Mouse (Mus musculus) heart, adult 2 months (tissue): ENCODE results near the gene Madcam1. TPM values are rescaled to one million over a fixed set of nuclear protein-coding genes. Genes with fewer than 3 reads are reported as not detected.
A peak's percentile ranks its signal among the peaks of the same experiment; 100 is the strongest.
"Not testable (repeated sequence)": the region's sequence is repeated elsewhere in the genome, so short reads cannot be mapped to it uniquely, and the experiment has no call there.

Experiments
- DNase-seq, 2 experiments: peaks; one replicate each; pipeline ENCODE4 v3.0.0; 2021
- H3K27ac ChIP-seq: fragments of 200-600 bp; 2 replicates; pipeline ENCODE4 v1.8.1; 2022
- H3K27me3 ChIP-seq: fragments of 200-500 bp; 2 replicates; pipeline ENCODE4 v1.6.1; 2012; ENCODE audit warnings: mild to moderate bottlenecking, low read length, inconsistent platforms, mixed read lengths; ENCODE audit not compliant: control insufficient read depth, insufficient read depth
- H3K36me3 ChIP-seq: fragments of 200-500 bp; 2 replicates; pipeline ENCODE4 v1.6.1; 2012; ENCODE audit warnings: low read length, inconsistent platforms; ENCODE audit not compliant: control insufficient read depth, insufficient read depth
- H3K4me1 ChIP-seq: fragments of 200-500 bp; 2 replicates; pipeline ENCODE4 v1.6.1; 2011; ENCODE audit warnings: low read length; ENCODE audit not compliant: control insufficient read depth, insufficient read depth
- H3K4me3 ChIP-seq: fragments of 200-600 bp; 2 replicates; pipeline ENCODE4 v1.8.1; 2022
- H3K79me2 ChIP-seq: fragments of 200-500 bp; replicated peaks from 2 replicates; pipeline ENCODE4 v1.6.1; 2012; ENCODE audit warnings: mild to moderate bottlenecking, inconsistent platforms, low read length, moderate library complexity, mixed read lengths; ENCODE audit not compliant: control insufficient read depth, insufficient read depth
- H3K9ac ChIP-seq: fragments of 200-500 bp; 2 replicates; pipeline ENCODE4 v1.6.1; 2012; ENCODE audit warnings: low read depth, mild to moderate bottlenecking, control low read depth, inconsistent platforms, low read length, mixed read lengths
- CTCF ChIP-seq: fragments of 200-600 bp; IDR thresholded peaks from 2 replicates; pipeline ENCODE4 v1.8.1; 2022; ENCODE audit warnings: antibody characterized with exemption, mild to moderate bottlenecking, moderate library complexity
- EP300 ChIP-seq: fragments of 200-500 bp; IDR thresholded peaks from 2 replicates; pipeline ENCODE4 v1.6.1; 2011; ENCODE audit warnings: low read depth, low read length, control low read depth; ENCODE audit not compliant: insufficient read depth
- POLR2A ChIP-seq: fragments of 200-500 bp; IDR thresholded peaks from 2 replicates; pipeline ENCODE4 v1.6.1; 2011; ENCODE audit warnings: mild to moderate bottlenecking, low read depth, low read length, control low read depth; ENCODE audit not compliant: insufficient read depth
- WGBS: fragments of 180-500 bp; shearing (Covaris S2); methylation state at CpG from one replicate; pipeline ENCODE4 v1.1.7; 2018; 5-methylcytosine and 5-hydroxymethylcytosine counted together
- intact Hi-C: fragments of 180-260 bp; cut with DNase I; formaldehyde crosslinking; loops from one replicate; pipeline ENCODE4 v1.15.1; 2025
- polyA plus RNA-seq: library from polyadenylated mRNA; depleted of rRNA; stranded (reverse); fragments of >200 nt; gene quantifications from 2 replicates; pipeline ENCODE4 v1.2.3, GENCODE M21; 2012
- total RNA-seq, 2 experiments: library from RNA; stranded (reverse); gene quantifications; 2 replicates each; pipeline ENCODE4 v1.2.3; 2021

Gene Madcam1
- total and polyA plus RNA-seq, 3 experiments: not detected

DNA sequence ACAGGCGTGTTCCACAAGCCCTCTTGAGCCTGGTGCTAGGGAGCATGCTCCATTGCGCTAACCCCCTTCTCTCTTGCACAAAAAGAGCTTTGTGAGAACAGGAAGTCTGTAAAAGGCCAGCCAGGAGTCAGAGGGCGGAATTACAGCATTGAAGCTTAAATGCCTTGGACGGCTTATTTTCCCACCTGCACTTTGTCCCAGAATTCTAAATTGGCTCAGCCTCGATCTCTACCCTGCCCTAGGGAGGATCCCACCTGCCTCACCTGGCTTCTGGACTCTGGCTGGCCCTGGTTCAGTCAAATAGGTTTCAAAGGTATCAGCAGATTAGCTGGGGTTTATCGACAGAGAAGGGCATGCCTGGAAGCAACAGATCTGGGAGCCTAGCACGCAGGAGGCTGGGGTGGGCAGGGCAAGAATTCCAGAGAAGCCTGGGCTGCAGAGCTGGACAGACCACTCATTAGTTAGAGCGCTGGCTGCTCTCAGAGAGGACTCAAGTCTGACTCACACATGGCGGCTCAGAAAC lies 31.8 kb downstream of the Madcam1 start:
- no peaks in the 10 kb centered on the region for H3K27me3 ChIP-seq
- no peaks in the 10 kb centered on the region for H3K79me2 ChIP-seq
- peak in 1 of 2 experiments; percentile 60 for DNase-seq
- no peaks in the 10 kb centered on the region for H3K36me3 ChIP-seq
- H3K4me1 ChIP-seq: peaks cover 15% of the 10 kb centered on the region
- no peak for TF ChIP-seq POLR2A
- no peak for TF ChIP-seq EP300
- TF ChIP-seq CTCF: no peak
- intact Hi-C loops: no loop called here
- 24% methylated on average over 9 of the region's 9 CpGs for WGBS
- peak overlapping the region; percentile 85 for H3K27ac ChIP-seq
- H3K9ac ChIP-seq: no peak overlapping the region
- no peak overlapping the region for H3K4me3 ChIP-seq

DNA sequence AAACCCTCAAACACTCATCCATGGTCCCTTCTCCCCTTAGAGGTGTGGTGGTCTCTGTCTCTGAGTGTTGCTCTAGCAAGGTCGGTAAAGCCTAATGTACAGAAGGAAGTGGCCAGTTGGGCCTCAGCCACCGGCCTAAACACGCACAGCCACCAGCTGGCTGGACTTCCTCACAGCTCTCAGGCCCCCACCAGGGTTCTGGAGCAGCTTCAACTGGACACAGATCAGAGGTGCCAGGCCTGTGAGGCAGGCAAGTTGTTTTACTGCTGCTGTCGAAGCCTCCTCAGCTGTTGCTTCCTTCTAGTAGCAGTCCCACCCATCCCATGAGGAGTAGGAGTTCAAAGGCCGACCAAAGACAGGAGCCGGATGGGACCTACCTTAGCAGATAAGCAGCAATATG lies 33.6 kb downstream of the Madcam1 start:
- Histone ChIP-seq H3K79me2 (no peaks in the 10 kb centered on the region), H3K4me3 (no peak overlapping the region), H3K36me3 (no peaks in the 10 kb centered on the region), H3K9ac (no peak overlapping the region), H3K27me3 (no peaks in the 10 kb centered on the region), H3K27ac (peak overlapping the region; percentile 85), H3K4me1 (peaks cover 17% of the 10 kb centered on the region)
- WGBS: 31% methylated on average over 6 of the region's 6 CpGs
- no peak for DNase-seq
- intact Hi-C loops: no loop called here
- TF ChIP-seq POLR2A: no peak
- no peak for TF ChIP-seq CTCF
- no peak for TF ChIP-seq EP300

DNA sequence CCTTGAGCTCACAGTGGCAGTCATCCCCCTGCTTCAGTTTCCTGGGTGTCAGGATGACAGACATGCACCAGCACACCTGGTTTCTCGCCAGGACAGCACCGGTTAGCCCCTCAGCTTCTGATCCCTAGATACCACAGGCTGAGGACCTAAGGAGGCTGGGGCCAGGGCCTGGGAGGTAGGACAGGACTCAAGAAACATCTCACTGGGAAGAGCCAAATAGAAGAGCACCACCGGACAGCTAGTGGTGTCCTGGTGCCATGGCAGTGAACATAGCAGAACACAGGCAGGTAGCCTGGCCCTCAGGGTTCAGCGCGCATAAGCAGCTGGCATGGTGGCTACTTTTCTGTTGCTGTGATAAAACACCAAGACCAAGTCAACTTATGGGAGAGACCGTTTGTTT lies 34.1 kb downstream of the Madcam1 start:
- H3K27me3 ChIP-seq: no peaks in the 10 kb centered on the region
- DNase-seq: peak in 1 of 2 experiments; percentile 3
- no peak overlapping the region for H3K27ac ChIP-seq
- no peak for TF ChIP-seq CTCF
- TF ChIP-seq POLR2A: no peak
- TF ChIP-seq EP300: no peak
- H3K4me1 ChIP-seq: peaks cover 17% of the 10 kb centered on the region
- H3K36me3 ChIP-seq: no peaks in the 10 kb centered on the region
- intact Hi-C loops: no loop called here
- WGBS: 89% methylated on average over 6 of the region's 6 CpGs
- no peaks in the 10 kb centered on the region for H3K79me2 ChIP-seq
- H3K9ac ChIP-seq: no peak overlapping the region
- H3K4me3 ChIP-seq: no peak overlapping the region

DNA sequence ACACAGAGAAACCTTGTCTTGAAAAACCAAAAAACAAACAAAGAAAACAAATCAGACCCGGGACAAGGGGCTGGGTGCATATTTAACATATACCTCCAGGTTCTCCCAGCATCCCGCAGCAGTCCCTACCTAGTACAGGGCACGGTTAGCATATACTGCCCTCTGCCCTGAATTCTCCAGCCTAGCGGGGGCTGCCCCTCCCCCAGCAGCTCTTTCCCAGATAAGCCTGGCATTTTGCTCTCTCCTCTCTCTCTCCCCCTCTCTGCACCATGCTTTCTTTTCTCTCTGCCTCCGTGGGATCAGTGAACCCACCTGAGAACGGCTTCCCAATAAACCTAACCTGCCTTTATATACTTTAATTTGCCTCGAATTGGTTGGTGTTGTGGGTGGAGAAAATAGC lies 36.3 kb downstream of the Madcam1 start:
- H3K4me1 ChIP-seq: peaks cover 23% of the 10 kb centered on the region
- no peak overlapping the region for H3K9ac ChIP-seq
- no peaks in the 10 kb centered on the region for H3K27me3 ChIP-seq
- peaks cover 6% of the 10 kb centered on the region; the same call in 1 of the 2 replicates for H3K79me2 ChIP-seq
- H3K36me3 ChIP-seq: no peaks in the 10 kb centered on the region
- 34% methylated on average over 7 of the region's 7 CpGs for WGBS
- peak overlapping the region; percentile 83 for H3K27ac ChIP-seq
- peak in 1 of 2 experiments; percentile 39 for DNase-seq
- TF ChIP-seq CTCF (no peak), POLR2A (no peak), EP300 (no peak)
- H3K4me3 ChIP-seq: no peak overlapping the region
- intact Hi-C loops: no loop called here

DNA sequence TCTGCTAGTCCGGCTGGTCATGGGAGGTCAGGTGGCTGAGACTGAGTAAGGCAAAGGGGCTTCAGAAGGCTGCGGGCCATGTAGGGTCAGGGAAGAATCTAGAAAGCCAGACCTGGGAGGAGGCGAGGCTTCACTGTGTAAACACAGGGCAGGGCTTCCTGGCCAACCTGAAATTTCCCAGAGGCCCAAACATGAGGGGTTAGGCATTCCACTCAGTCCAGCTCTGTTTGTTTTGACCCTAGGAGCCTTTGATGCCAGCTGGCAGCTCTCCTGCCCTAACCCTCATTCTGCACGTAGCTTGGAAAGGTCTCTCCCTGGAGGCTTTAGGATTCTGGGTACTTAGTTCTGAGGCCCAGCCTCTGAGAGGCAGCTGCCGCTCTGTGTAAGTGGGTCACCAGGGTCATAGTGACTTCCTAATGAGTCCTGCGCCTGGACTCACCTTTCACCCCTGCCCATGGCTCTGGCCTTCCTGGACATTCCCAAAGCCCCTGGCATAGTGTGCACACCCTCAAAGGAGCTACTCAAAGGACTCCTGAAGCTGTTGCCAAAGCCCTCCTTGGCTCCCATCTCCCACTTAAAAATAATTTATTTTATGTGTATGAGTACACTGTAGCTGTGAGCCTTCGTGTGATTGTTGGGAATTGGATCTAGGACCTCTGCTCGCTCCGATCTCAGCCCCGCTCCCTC lies 37.2 kb downstream of the Madcam1 start:
- 31% methylated on average over 10 of the region's 10 CpGs for WGBS
- Histone ChIP-seq H3K79me2 (peaks cover 6% of the 10 kb centered on the region; the same call in 1 of the 2 replicates), H3K27me3 (no peaks in the 10 kb centered on the region), H3K27ac (peak overlapping the region; percentile 83), H3K4me1 (peaks cover 17% of the 10 kb centered on the region), H3K9ac (0 out of 2 replicates have a peak overlapping the region, but pooled peaks have one; percentile 10), H3K4me3 (no peak overlapping the region), H3K36me3 (no peaks in the 10 kb centered on the region)
- intact Hi-C loops: no loop called here
- DNase-seq: peak; percentile 78 to 86
- peak; percentile 90 for TF ChIP-seq EP300
- TF ChIP-seq POLR2A: 0 out of 2 replicates have a peak, but pooled peaks have one; percentile 4
- no peak for TF ChIP-seq CTCF

DNA sequence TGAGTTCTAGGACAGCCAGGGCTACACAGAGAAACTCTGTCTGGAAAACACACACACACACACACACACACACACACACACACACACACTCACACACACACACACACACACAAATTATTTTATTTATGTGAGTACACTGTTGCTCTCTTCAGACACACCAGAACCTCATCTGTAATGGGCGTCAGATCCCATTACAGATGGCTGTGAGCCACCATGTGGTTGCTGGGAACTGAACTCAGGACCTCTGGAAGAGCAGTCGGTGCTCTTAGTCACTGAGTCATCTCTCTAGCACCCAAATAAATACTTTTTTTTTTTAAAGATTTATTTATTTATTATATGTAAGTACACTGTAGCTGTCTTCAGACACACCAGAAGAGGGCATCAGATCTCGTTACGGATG lies 38.6 kb downstream of the Madcam1 start:
- H3K79me2 ChIP-seq, DNase-seq, intact Hi-C loops, H3K9ac ChIP-seq, H3K27ac ChIP-seq, H3K27me3 ChIP-seq, H3K4me3 ChIP-seq, H3K36me3 ChIP-seq: not testable (repeated sequence)
- H3K4me1 ChIP-seq: peaks cover 20% of the 10 kb centered on the region
- 82% methylated on average over 4 of the region's 4 CpGs for WGBS
